Mouse (Mus musculus) erythroblast, embryonic 14.5 days (primary cell): ENCODE measurements around the gene Tusc2.

ENCODE experiments used
- GATA1 ChIP-seq: IDR thresholded peaks from 2 replicates; pipeline ENCODE4 v1.6.1; 2012; ENCODE audit warnings: low read length, inconsistent platforms, mixed read lengths
- TAL1 ChIP-seq: IDR thresholded peaks from 3 replicates; pipeline ENCODE4 v1.6.1; 2012; ENCODE audit warnings: low read length, inconsistent platforms, mixed read lengths

GRCm38 (mm10) chr9:107607653-107608245, 44.7 kb downstream of the Tusc2 start:
- TF ChIP-seq TAL1, result no peak
- no peak for TF ChIP-seq GATA1
